Comparison of ENCODE assay signal across 29 mouse cellular contexts in genomic region chr9:112348942-112349341, GRCm38 (mm10).
"Had no signal": no experiment of that assay in that cellular context is flagged by ENCODE, and none has a peak within 500 bp of the region (broad histone marks: within the 10 kb centered on the region; RNA-seq: fewer than 3 reads in every experiment).

No protein-coding gene starts in this region.

- H3K27me3 ChIP-seq: heart, embryonic 12.5 days; heart, embryonic 13.5 days; heart, embryonic 15.5 days; hindbrain, embryonic 12.5 days; hindbrain, embryonic 13.5 days; hindbrain, embryonic 15.5 days; intestine, embryonic 15.5 days; kidney, embryonic 15.5 days had no signal

- H3K4me3 ChIP-seq: heart, embryonic 10.5 days; heart, embryonic 12.5 days; heart, embryonic 13.5 days; heart, embryonic 15.5 days; hindbrain, embryonic 10.5 days; hindbrain, embryonic 12.5 days; hindbrain, embryonic 13.5 days; hindbrain, embryonic 15.5 days; intestine, embryonic 15.5 days; kidney, embryonic 15.5 days; layer of hippocampus, adult 2 months had no signal

- H3K4me2 ChIP-seq: heart, embryonic 11.5 days; heart, embryonic 12.5 days; heart, embryonic 13.5 days; heart, embryonic 15.5 days; hindbrain, embryonic 12.5 days; hindbrain, embryonic 13.5 days; hindbrain, embryonic 14.5 days; hindbrain, embryonic 15.5 days; intestine, embryonic 15.5 days; kidney, embryonic 15.5 days had no signal

- DNase-seq: heart, postnatal 10 days; heart, postnatal 14 days; heart, postnatal 36 days; heart, postnatal 4 days; kidney, adult 11 months; kidney, adult 18-20 months; kidney, adult 2 months; kidney, adult 8-10 months; kidney, adult 9 months; kidney, postnatal 10 days; kidney, postnatal 14 days; kidney, postnatal 25 days; kidney, postnatal 36 days; kidney, postnatal 4 days; layer of hippocampus, adult 9-11 months; layer of hippocampus, postnatal 36 days had no signal

- H3K36me3 ChIP-seq: heart, embryonic 10.5 days; heart, embryonic 12.5 days; heart, embryonic 13.5 days; heart, embryonic 15.5 days; hindbrain, embryonic 10.5 days; hindbrain, embryonic 12.5 days; hindbrain, embryonic 13.5 days; hindbrain, embryonic 15.5 days; intestine, embryonic 15.5 days; kidney, embryonic 15.5 days had no signal
